Mouse (Mus musculus) heart, adult 2 months (tissue): Measurements from ENCODE around the gene Tcf12.

Experiments
- CTCF ChIP-seq: fragments of 200-600 bp; IDR thresholded peaks from 2 replicates; pipeline ENCODE4 v1.8.1; 2022; ENCODE audit warnings: antibody characterized with exemption, mild to moderate bottlenecking, moderate library complexity
- EP300 ChIP-seq: fragments of 200-500 bp; IDR thresholded peaks from 2 replicates; pipeline ENCODE4 v1.6.1; 2011; ENCODE audit warnings: low read depth, low read length, control low read depth; ENCODE audit not compliant: insufficient read depth
- POLR2A ChIP-seq: fragments of 200-500 bp; IDR thresholded peaks from 2 replicates; pipeline ENCODE4 v1.6.1; 2011; ENCODE audit warnings: mild to moderate bottlenecking, low read depth, low read length, control low read depth; ENCODE audit not compliant: insufficient read depth

- TF ChIP-seq POLR2A (no peak), CTCF (no peak), EP300 (no peak)
Measured at GRCm38 (mm10) chr9:72033271-72033670, 78.4 kb downstream of the Tcf12 start.
